Mouse (Mus musculus) gastrocnemius, adult 18-20 months (tissue): ENCODE measurements around the gene Tmem151b. TPM values are rescaled to one million over a fixed set of nuclear protein-coding genes. Genes with fewer than 3 reads are reported as not detected.

ENCODE experiments used
- DNase-seq: peaks from one replicate; pipeline ENCODE4 v3.0.0; 2021; ENCODE audit warnings: low spot score
- long read RNA-seq, 2 experiments: library from polyadenylated mRNA; stranded (forward); transcript quantifications; one replicate each; pipeline ENCODE4 v2.0.0; 2021
- total RNA-seq, 2 experiments: library from RNA; stranded (reverse); gene quantifications; 2 replicates each; pipeline ENCODE4 v1.2.3; 2021

Gene Tmem151b
- total RNA-seq: not detected
- long read RNA-seq, experiment 1: 0 reads
- long read RNA-seq, experiment 2: 0 reads

GRCm38 (mm10) chr17:45549617-45550181 is at the start of gene Tmem151b:
Gene Tmem151b, minus strand, starts transcription at chr17:45549677.
- no peak for DNase-seq

- DNase-seq: no peak
Measured at GRCm38 (mm10) chr17:45598891-45599290, 49.4 kb upstream of the Tmem151b start.

- DNase-seq: no peak
Measured at GRCm38 (mm10) chr17:45598376-45598775, 48.9 kb upstream of the Tmem151b start.

GRCm38 (mm10) chr17:45597787-45598186 is 48.3 kb upstream of the Tmem151b start:
- DNase-seq: peak; percentile 62

GRCm38 (mm10) chr17:45596631-45597396 is 47.3 kb upstream of the Tmem151b start:
- DNase-seq: peak; percentile 88

- no peak for DNase-seq
Measured at GRCm38 (mm10) chr17:45595736-45596390, 46.4 kb upstream of the Tmem151b start.

GRCm38 (mm10) chr17:45594881-45595735 is 45.6 kb upstream of the Tmem151b start:
- peak; percentile 80 for DNase-seq

- DNase-seq: no peak
Measured at GRCm38 (mm10) chr17:45594195-45594594, 44.7 kb upstream of the Tmem151b start.

- no peak for DNase-seq
Measured at GRCm38 (mm10) chr17:45593479-45593878, 44.0 kb upstream of the Tmem151b start.

- DNase-seq: peak; percentile 57
Measured at GRCm38 (mm10) chr17:45592606-45593431, 43.3 kb upstream of the Tmem151b start.

- DNase-seq: peak; percentile 87
Measured at GRCm38 (mm10) chr17:45591701-45592605, 42.5 kb upstream of the Tmem151b start.

- DNase-seq: no peak
Measured at GRCm38 (mm10) chr17:45590410-45590809, 40.9 kb upstream of the Tmem151b start.

GRCm38 (mm10) chr17:45589844-45590243 is 40.4 kb upstream of the Tmem151b start:
- DNase-seq: no peak

GRCm38 (mm10) chr17:45589236-45589635 is 39.8 kb upstream of the Tmem151b start:
- DNase-seq: no peak

- no peak for DNase-seq
Measured at GRCm38 (mm10) chr17:45588370-45588769, 38.9 kb upstream of the Tmem151b start.

GRCm38 (mm10) chr17:45586449-45586837 is 37.0 kb upstream of the Tmem151b start:
- no peak for DNase-seq

GRCm38 (mm10) chr17:45585725-45586448 is 36.4 kb upstream of the Tmem151b start:
- DNase-seq: no peak

- peak; percentile 82 for DNase-seq
Measured at GRCm38 (mm10) chr17:45584939-45585678, 35.6 kb upstream of the Tmem151b start.
